Comparison of ENCODE assay signal across 12 mouse cellular contexts in the genomic region with DNA sequence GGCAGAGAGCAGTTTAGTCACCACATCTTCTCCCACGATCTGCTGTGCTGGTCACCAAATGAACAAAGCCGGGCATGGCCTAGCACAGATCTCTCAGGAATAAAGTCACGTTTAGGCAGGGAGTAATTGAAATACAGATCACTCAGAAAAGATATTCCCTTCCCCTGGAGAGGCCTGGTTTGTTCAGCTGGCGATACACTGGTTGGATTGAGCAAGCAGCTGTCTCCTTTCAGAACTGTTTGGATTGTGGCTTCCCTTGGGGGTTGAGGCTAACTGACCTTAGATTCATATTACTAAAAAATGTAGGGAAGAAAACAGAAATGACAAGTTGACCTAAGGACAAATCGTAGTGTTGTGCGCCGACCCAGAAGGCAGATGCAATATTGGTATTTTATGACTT. TPM values are rescaled to one million over a fixed set of nuclear protein-coding genes. Genes with fewer than 3 reads are reported as not detected.
A peak's percentile ranks its signal among the peaks of the same experiment; 100 is the strongest.
DNase-seq lines count a peak whose midpoint lies in the region; ATAC-seq and TF ChIP-seq lines count a peak whose summit lies in the region.
"Had no signal": no experiment of that assay in that cellular context is flagged by ENCODE, and none has a peak within 500 bp of the region (broad histone marks: within the 10 kb centered on the region; RNA-seq: fewer than 3 reads in every experiment).

No protein-coding gene starts in this region.

- 61% methylated on average over 7 of the region's 7 CpGs for WGBS in embryonic facial prominence, embryonic 11.5 days
- 66% methylated on average over 7 of the region's 7 CpGs for WGBS in embryonic facial prominence, embryonic 10.5 days
- WGBS in lung, postnatal 0 days = 59% methylated on average over 7 of the region's 7 CpGs
- WGBS in midbrain, embryonic 10.5 days = 84% methylated on average over 7 of the region's 7 CpGs

- no peaks in the 10 kb centered on the region for H3K4me1 ChIP-seq in embryonic facial prominence, embryonic 11.5 days (ENCODE audit: control insufficient read depth, insufficient read depth, low read length)
- peaks cover 12% of the 10 kb centered on the region for H3K4me1 ChIP-seq in embryonic facial prominence, embryonic 10.5 days
- H3K4me1 ChIP-seq in lung, postnatal 0 days (ENCODE audit: insufficient read depth, low read depth, low read length) = no peaks in the 10 kb centered on the region
- no peaks in the 10 kb centered on the region for H3K4me1 ChIP-seq in midbrain, embryonic 10.5 days
- H3K4me1 ChIP-seq: limb, embryonic 15.5 days had no signal

- DNase-seq in embryonic facial prominence, embryonic 11.5 days (ENCODE audit: low spot score) = peak; percentile 23
- no peak for DNase-seq in embryonic facial prominence, embryonic 10.5 days (ENCODE audit: low spot score)
- peak; percentile 33 for DNase-seq in 416B (ENCODE audit: low read depth)
- DNase-seq in heart, postnatal 10 days = peak; percentile 66 to 67
- DNase-seq in lung, postnatal 0 days (ENCODE audit: low spot score) = peak; percentile 32
- DNase-seq in midbrain, embryonic 10.5 days (ENCODE audit: low spot score) = no peak
- DNase-seq in spleen, postnatal 4 days (ENCODE audit: low spot score in 2 of 2) = no peak
- DNase-seq in urinary bladder, postnatal 4 days (ENCODE audit: low spot score in 2 of 2) = no peak
- DNase-seq: cerebellum, adult 11 months; midbrain, embryonic 14.5 days had no signal

- no peak for TF ChIP-seq CTCF in lung, postnatal 0 days (IDR thresholded peaks at IDR 0.05)

- H3K27ac ChIP-seq in embryonic facial prominence, embryonic 11.5 days (replicated peaks; ENCODE audit: low read depth, low read length) = no peak overlapping the region
- no peak overlapping the region for H3K27ac ChIP-seq in embryonic facial prominence, embryonic 10.5 days (replicated peaks)
- no peak overlapping the region for H3K27ac ChIP-seq in lung, postnatal 0 days (ENCODE audit: low read length)
- H3K27ac ChIP-seq in midbrain, embryonic 10.5 days (replicated peaks) = no peak overlapping the region
- H3K27ac ChIP-seq: limb, embryonic 15.5 days had no signal

- TF ChIP-seq EP300 in lung, postnatal 0 days (IDR thresholded peaks at IDR 0.05) = no peak

- no peak overlapping the region for H3K4me3 ChIP-seq in embryonic facial prominence, embryonic 11.5 days (ENCODE audit: low read depth, low read length)
- no peak overlapping the region for H3K4me3 ChIP-seq in embryonic facial prominence, embryonic 10.5 days
- no peak overlapping the region for H3K4me3 ChIP-seq in lung, postnatal 0 days (ENCODE audit: low read depth, low read length)
- no peak overlapping the region for H3K4me3 ChIP-seq in midbrain, embryonic 10.5 days
- H3K4me3 ChIP-seq: limb, embryonic 15.5 days had no signal

- no peaks in the 10 kb centered on the region for H3K36me3 ChIP-seq in embryonic facial prominence, embryonic 11.5 days (replicated peaks; ENCODE audit: control insufficient read depth, insufficient read depth, low read depth, low read length)
- no peaks in the 10 kb centered on the region for H3K36me3 ChIP-seq in embryonic facial prominence, embryonic 10.5 days (replicated peaks)
- no peaks in the 10 kb centered on the region for H3K36me3 ChIP-seq in lung, postnatal 0 days (ENCODE audit: insufficient read depth, low read length)
- no peaks in the 10 kb centered on the region for H3K36me3 ChIP-seq in midbrain, embryonic 10.5 days
- H3K36me3 ChIP-seq: limb, embryonic 15.5 days had no signal

- no peak overlapping the region for H3K9ac ChIP-seq in embryonic facial prominence, embryonic 11.5 days (replicated peaks; ENCODE audit: low read length)
- H3K9ac ChIP-seq in lung, postnatal 0 days (replicated peaks; ENCODE audit: low read depth) = no peak overlapping the region
- H3K9ac ChIP-seq: limb, embryonic 15.5 days had no signal

- intact Hi-C loops in heart, postnatal 10 days (cut with DNase I) = no loop called here

- no peaks in the 10 kb centered on the region for H3K9me3 ChIP-seq in embryonic facial prominence, embryonic 11.5 days (replicated peaks; ENCODE audit: control insufficient read depth, low read length)
- H3K9me3 ChIP-seq in embryonic facial prominence, embryonic 10.5 days = no peaks in the 10 kb centered on the region
- no peaks in the 10 kb centered on the region for H3K9me3 ChIP-seq in lung, postnatal 0 days (ENCODE audit: low read length)
- no peaks in the 10 kb centered on the region for H3K9me3 ChIP-seq in midbrain, embryonic 10.5 days (replicated peaks)
- H3K9me3 ChIP-seq: limb, embryonic 15.5 days had no signal

- no peak for ATAC-seq in embryonic facial prominence, embryonic 11.5 days (replicated peaks; ENCODE audit: insufficient number of reproducible peaks, low FRiP score, low TSS enrichment, low read depth)
- peak; percentile 41; the same call in 1 of the 2 replicates for ATAC-seq in lung, postnatal 0 days
- ATAC-seq: CD4-positive, CD25-positive, alpha-beta regulatory T cell, adult 4 months had no signal

- H3K27me3 ChIP-seq in embryonic facial prominence, embryonic 11.5 days (ENCODE audit: control insufficient read depth, insufficient read depth, low read length) = no peaks in the 10 kb centered on the region
- H3K27me3 ChIP-seq in embryonic facial prominence, embryonic 10.5 days (replicated peaks; ENCODE audit: low read depth, poor library complexity, severe bottlenecking) = no peaks in the 10 kb centered on the region
- H3K27me3 ChIP-seq in lung, postnatal 0 days (replicated peaks; ENCODE audit: insufficient read depth, low read length) = no peaks in the 10 kb centered on the region
- no peaks in the 10 kb centered on the region for H3K27me3 ChIP-seq in midbrain, embryonic 10.5 days (ENCODE audit: low read depth, poor library complexity, severe bottlenecking)
- H3K27me3 ChIP-seq: limb, embryonic 15.5 days had no signal

- no peak overlapping the region for H3K4me2 ChIP-seq in embryonic facial prominence, embryonic 11.5 days (ENCODE audit: low read depth, low read length)
- H3K4me2 ChIP-seq in lung, postnatal 0 days (replicated peaks; ENCODE audit: low read depth, low read length) = no peak overlapping the region
- H3K4me2 ChIP-seq: limb, embryonic 15.5 days had no signal

RNA-seq across cellular contexts. Expression of a gene that starts 56.7 kb away (rescaled TPM):
- polyA plus RNA-seq in embryonic facial prominence, embryonic 11.5 days (2014; fragmentation: Nextera tagmentation; extraction: Ambion mirVana) = 12.7 and 13.1 TPM in 2 replicates
- polyA plus RNA-seq in embryonic facial prominence, embryonic 10.5 days (2016; fragmentation: Nextera tagmentation; extraction: Ambion mirVana) = 15.5 and 18.8 TPM in 2 replicates
- 10 to 100 TPM; 35.4 to 42.4 TPM for total RNA-seq in heart, postnatal 10 days (2021)
- 6.0 and 7.7 TPM in 2 replicates for polyA plus RNA-seq in lung, postnatal 0 days (2015; fragmentation: Nextera tagmentation; extraction: Ambion mirVana)
- polyA plus RNA-seq in midbrain, embryonic 10.5 days (2016; fragmentation: Nextera tagmentation; extraction: Ambion mirVana) = 17.7 and 17.9 TPM in 2 replicates

Comparison
In these comparisons a context has a peak if more than half of its experiments do, and no peak if none do; other contexts are left out.
1. DNase-seq: peak in embryonic facial prominence, embryonic 11.5 days (single experiment), 416B (single experiment), heart, postnatal 10 days (2 of 2) and lung, postnatal 0 days (single experiment); none in embryonic facial prominence, embryonic 10.5 days (single experiment), midbrain, embryonic 10.5 days (single experiment), spleen, postnatal 4 days (0 of 2) and urinary bladder, postnatal 4 days (0 of 2).